Mouse (Mus musculus): Measurements from ENCODE around the gene Samd8.

DNA sequence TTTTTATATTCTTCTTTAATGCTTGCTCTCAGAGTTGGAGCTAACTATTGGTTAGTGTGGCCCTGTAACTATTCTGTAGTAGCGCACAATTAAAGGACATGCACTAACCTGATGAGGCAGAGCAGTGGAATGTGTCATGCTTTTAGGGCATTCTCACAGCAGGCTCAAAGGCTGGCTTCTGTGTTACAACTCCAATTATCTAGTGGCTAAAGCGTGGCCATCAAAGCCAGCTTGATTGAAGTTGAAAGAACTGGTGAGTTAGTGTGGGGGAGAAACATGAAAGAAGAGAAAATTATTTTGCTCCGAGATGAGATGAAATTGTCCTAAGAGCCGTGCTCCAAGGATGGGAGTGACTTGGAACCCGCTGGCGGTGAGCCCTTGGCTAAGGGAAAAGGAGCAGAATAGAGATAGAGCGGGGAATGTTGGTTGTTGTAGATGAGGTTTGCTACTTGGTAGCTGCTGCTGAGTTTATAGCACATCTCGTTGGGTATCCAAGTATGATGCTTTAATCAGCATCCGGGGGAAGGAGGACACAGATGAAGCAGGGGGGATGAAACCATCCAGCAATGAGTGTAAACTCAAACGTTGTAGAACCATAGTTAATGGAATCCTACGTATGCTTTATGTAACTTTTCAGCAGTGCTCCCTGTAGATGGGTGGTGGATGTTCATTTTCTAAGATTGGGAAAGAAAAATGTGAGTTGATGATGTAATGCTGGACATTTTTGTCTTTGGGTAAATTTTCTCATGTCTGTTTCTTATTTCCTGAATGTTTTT is 22.4 kb downstream of the Samd8 start:
- TF ChIP-seq ZC3H11A (IDR thresholded peaks at IDR 0.05; ENCODE audit: borderline replicate concordance, low read depth, low read length) (no peak), HCFC1 (IDR thresholded peaks at IDR 0.05; ENCODE audit: borderline replicate concordance, insufficient read depth, low read length) (no peak), MAFK (IDR thresholded peaks at IDR 0.05; ENCODE audit: insufficient read depth, low read depth, low read length) (no peak), ZNF384 (IDR thresholded peaks at IDR 0.05; ENCODE audit: low read depth, low read length) (no peak)

Measured in ES-E14 (cell line).